8 mouse cellular contexts compared by ENCODE assay signal in genomic region chr11:75348890-75349261, GRCm38 (mm10). TPM values are rescaled to one million over a fixed set of nuclear protein-coding genes. Genes with fewer than 3 reads are reported as not detected.
DNase-seq lines count a peak whose midpoint lies in the region; ATAC-seq and TF ChIP-seq lines count a peak whose summit lies in the region.

No protein-coding gene starts in this region.

- H3K27me3 ChIP-seq in heart, adult 2 months (ENCODE audit: control insufficient read depth, insufficient read depth, low read length): no peaks in the 10 kb centered on the region
- H3K27me3 ChIP-seq in CH12.LX (replicated peaks): no peaks in the 10 kb centered on the region
- no peaks in the 10 kb centered on the region for H3K27me3 ChIP-seq in forebrain, embryonic 14.5 days (replicated peaks; ENCODE audit: control insufficient read depth, insufficient read depth, low read length)
- H3K27me3 ChIP-seq in liver, embryonic 14.5 days (ENCODE audit: control insufficient read depth, insufficient read depth, low read length): no peaks in the 10 kb centered on the region

- intact Hi-C loops in heart, adult 2 months (cut with DNase I): no loop called here
- intact Hi-C loops in heart, postnatal 14 days (cut with DNase I): no loop called here

- H3K79me2 ChIP-seq in heart, adult 2 months (replicated peaks; ENCODE audit: control insufficient read depth, insufficient read depth, low read length): no peaks in the 10 kb centered on the region; the same call in 1 of the 2 replicates
- H3K79me2 ChIP-seq in CH12.LX (replicated peaks; ENCODE audit: control insufficient read depth, extremely low read depth, insufficient read depth, poor library complexity, severe bottlenecking): peaks cover 51% of the 10 kb centered on the region

- peak overlapping the region; percentile 91 for H3K4me2 ChIP-seq in CH12.LX (ENCODE audit: insufficient read depth, low read depth, poor library complexity, severe bottlenecking)
- peak overlapping the region; percentile 88 for H3K4me2 ChIP-seq in forebrain, embryonic 14.5 days (ENCODE audit: low read length)
- H3K4me2 ChIP-seq in liver, embryonic 14.5 days (ENCODE audit: low read depth): peak overlapping the region; percentile 73

- H3K4me3 ChIP-seq in heart, adult 2 months: peak overlapping the region; percentile 90
- peak overlapping the region; percentile 74 to 89 (median 78) for H3K4me3 ChIP-seq in CH12.LX (replicated peaks in 1 of 3; ENCODE audit: low read depth in 2 of 3, low read length in 2 of 3, poor library complexity in 1 of 3)
- peak overlapping the region; percentile 63 for H3K4me3 ChIP-seq in forebrain, embryonic 14.5 days (ENCODE audit: low read depth, low read length)
- H3K4me3 ChIP-seq in liver, embryonic 14.5 days (ENCODE audit: insufficient read depth in 1 of 2, low read depth in 2 of 2, low read length in 2 of 2): peak overlapping the region; percentile 88 to 96

- H3K9me3 ChIP-seq in CH12.LX (replicated peaks; ENCODE audit: low read length): no peaks in the 10 kb centered on the region
- H3K9me3 ChIP-seq in forebrain, embryonic 14.5 days (replicated peaks; ENCODE audit: control insufficient read depth, low read length): no peaks in the 10 kb centered on the region
- H3K9me3 ChIP-seq in liver, embryonic 14.5 days (ENCODE audit: control insufficient read depth, low read length): no peaks in the 10 kb centered on the region

- peaks cover 2% of the 10 kb centered on the region for H3K4me1 ChIP-seq in heart, adult 2 months (ENCODE audit: control insufficient read depth, insufficient read depth, low read length)
- peaks cover 14 to 50% of the 10 kb centered on the region in 2 experiments for H3K4me1 ChIP-seq in CH12.LX (ENCODE audit: control insufficient read depth in 1 of 2, insufficient read depth in 2 of 2)
- H3K4me1 ChIP-seq in forebrain, embryonic 14.5 days (ENCODE audit: control insufficient read depth, insufficient read depth, low read length): peaks cover 7% of the 10 kb centered on the region
- H3K4me1 ChIP-seq in liver, embryonic 14.5 days (replicated peaks; ENCODE audit: control insufficient read depth in 2 of 2, insufficient read depth in 2 of 2, low read length in 1 of 2): peaks cover 20 to 21% of the 10 kb centered on the region in 2 experiments

- no peak for TF ChIP-seq CTCF in heart, adult 2 months (IDR thresholded peaks at IDR 0.05)
- no peak for TF ChIP-seq CTCF in CH12.LX (conservative IDR thresholded peaks at IDR 0.05 in 1 of 2, IDR thresholded peaks at IDR 0.05 in 1 of 2; ENCODE audit: low read depth in 2 of 2, low read length in 2 of 2)
- no peak for TF ChIP-seq CTCF in liver, embryonic 14.5 days (IDR thresholded peaks at IDR 0.05; ENCODE audit: low read depth)

- no peak for TF ChIP-seq EP300 in heart, adult 2 months (IDR thresholded peaks at IDR 0.05; ENCODE audit: insufficient read depth, low read depth, low read length)
- no peak for TF ChIP-seq EP300 in CH12.LX (IDR thresholded peaks at IDR 0.05; ENCODE audit: low read length)
- no peak for TF ChIP-seq EP300 in liver, embryonic 14.5 days (IDR thresholded peaks at IDR 0.05; ENCODE audit: low read depth)

- in situ Hi-C loops in CH12.LX (cut with MboI; ENCODE audit: low pct_ligation_motif_present, low pct_unique_long_range_greater_than_20kb, low sequenced_read_pairs): no loop called here

- DNase-seq in heart, adult 2 months: no peak
- no peak for DNase-seq in heart, postnatal 14 days
- DNase-seq in CH12.LX (ENCODE audit: extremely low read depth): no peak
- no peak for DNase-seq in forebrain, embryonic 14.5 days (ENCODE audit: low spot score)
- DNase-seq in liver, embryonic 14.5 days (ENCODE audit: low read depth in 3 of 3, low spot score in 3 of 3): no peak
- no peak for DNase-seq in yolk sac, embryonic 10.5 days (ENCODE audit: low spot score)
- DNase-seq in right cerebral cortex, postnatal 36 days (ENCODE audit: low spot score in 2 of 2): no peak
- DNase-seq in cerebellum, adult 9-11 months: no peak

- peak overlapping the region; percentile 89 for H3K27ac ChIP-seq in heart, adult 2 months
- H3K27ac ChIP-seq in CH12.LX (ENCODE audit: insufficient read depth, low read depth): peak overlapping the region; percentile 43; the same call in 1 of the 2 replicates
- H3K27ac ChIP-seq in forebrain, embryonic 14.5 days (ENCODE audit: low read depth, low read length): no peak overlapping the region
- H3K27ac ChIP-seq in liver, embryonic 14.5 days: peak overlapping the region; percentile 42

- dilution Hi-C loops in CH12.LX (cut with MboI; ENCODE audit: extremely low pct_ligation_motif_present, extremely low pct_unique_long_range_greater_than_20kb, low sequenced_read_pairs): no loop called here

- no peak for TF ChIP-seq RAD21 in CH12.LX (IDR thresholded peaks at IDR 0.05; ENCODE audit: low read depth, low read length)

- no peak for TF ChIP-seq POLR2A in heart, adult 2 months (IDR thresholded peaks at IDR 0.05; ENCODE audit: insufficient read depth, low read depth, low read length)
- no peak for TF ChIP-seq POLR2A in CH12.LX (IDR thresholded peaks at IDR 0.05; ENCODE audit: low read depth, low read length)

- ATAC-seq in forebrain, embryonic 14.5 days: no peak
- ATAC-seq in liver, embryonic 14.5 days (ENCODE audit: insufficient read depth): no peak

- H3K9ac ChIP-seq in heart, adult 2 months (ENCODE audit: low read depth, low read length): peak overlapping the region; percentile 63
- H3K9ac ChIP-seq in CH12.LX (ENCODE audit: insufficient read depth, low read depth): peak overlapping the region; percentile 84
- H3K9ac ChIP-seq in forebrain, embryonic 14.5 days (ENCODE audit: low read length): peak overlapping the region; percentile 80
- H3K9ac ChIP-seq in liver, embryonic 14.5 days (replicated peaks): peak overlapping the region; percentile 71

- WGBS in heart, adult 2 months: 49% methylated on average over 10 of the region's 10 CpGs
- 47% methylated on average over 10 of the region's 10 CpGs for WGBS in forebrain, embryonic 14.5 days
- 44% methylated on average over 10 of the region's 10 CpGs for WGBS in liver, embryonic 14.5 days (ENCODE audit: insufficient replicate concordance)

- H3K36me3 ChIP-seq in heart, adult 2 months (ENCODE audit: control insufficient read depth, insufficient read depth, low read length): no peaks in the 10 kb centered on the region
- peaks cover 7 to 22% of the 10 kb centered on the region in 2 experiments for H3K36me3 ChIP-seq in CH12.LX (replicated peaks in 1 of 2; ENCODE audit: control insufficient read depth in 1 of 2, insufficient read depth in 1 of 2, low read length in 1 of 2)
- H3K36me3 ChIP-seq in forebrain, embryonic 14.5 days (ENCODE audit: control insufficient read depth, insufficient read depth, low read length): no peaks in the 10 kb centered on the region
- H3K36me3 ChIP-seq in liver, embryonic 14.5 days (replicated peaks; ENCODE audit: control insufficient read depth, insufficient read depth, low read depth): no peaks in the 10 kb centered on the region; the same call in 1 of the 2 replicates

TF ChIP-seq in CH12.LX, 34 proteins besides CTCF, POLR2A, EP300 and RAD21:
- no peak for TF ChIP-seq HCFC1 (IDR thresholded peaks at IDR 0.05; ENCODE audit: low read depth, low read length)
- peak; percentile 67 for TF ChIP-seq CHD1 (IDR thresholded peaks at IDR 0.05; ENCODE audit: low read depth, low read length)

RNA-seq across cellular contexts. Expression of gene Smyd4, which starts 0.6 kb away (rescaled TPM):
- total RNA-seq in heart, adult 2 months (2021): 1 to 10 TPM; 5.7 to 6.4 TPM
- 3.2 and 3.9 TPM in 2 replicates for polyA plus RNA-seq in heart, adult 2 months (2012; rRNA removed)
- 1 to 10 TPM; 4.2 to 4.6 TPM for total RNA-seq in heart, postnatal 14 days (2021)
- total RNA-seq in CH12.LX (2012; rRNA removed) (11.5 and 13.9 TPM in 2 replicates), CH12.LX (2014; rRNA removed) (13.9 and 15.4 TPM in 2 replicates)
- 11.8 and 12.5 TPM in 2 replicates for polyA plus RNA-seq in CH12.LX (2012; ENCODE audit: insufficient read length, low read depth)
- polyA plus RNA-seq in forebrain, embryonic 14.5 days (2014; fragmentation: Nextera tagmentation; extraction: Ambion mirVana): 10.7 and 12.1 TPM in 2 replicates
- 1.8 and 2.2 TPM in 2 replicates for polyA plus RNA-seq in liver, embryonic 14.5 days (2012; rRNA removed)
- 2.7 and 3.1 TPM in 2 replicates for polyA plus RNA-seq in liver, embryonic 14.5 days (2014; fragmentation: Nextera tagmentation; extraction: Ambion mirVana)

RNA-seq across cellular contexts. Expression of gene Rpa1, which starts 0.8 kb away (rescaled TPM):
- total RNA-seq in heart, adult 2 months (2021): 10 to 100 TPM; 54.8 to 60.7 TPM
- 16.8 and 24.8 TPM in 2 replicates for polyA plus RNA-seq in heart, adult 2 months (2012; rRNA removed)
- total RNA-seq in heart, postnatal 14 days (2021): 10 to 100 TPM; 66.9 to 70.5 TPM
- total RNA-seq in CH12.LX (2012; rRNA removed) (287 and 354 TPM in 2 replicates), CH12.LX (2014; rRNA removed) (357 and 379 TPM in 2 replicates)
- polyA plus RNA-seq in CH12.LX (2012; ENCODE audit: insufficient read length, low read depth): 230 and 247 TPM in 2 replicates
- polyA plus RNA-seq in forebrain, embryonic 14.5 days (2014; fragmentation: Nextera tagmentation; extraction: Ambion mirVana): 64.5 and 74.2 TPM in 2 replicates
- polyA plus RNA-seq in liver, embryonic 14.5 days (2012; rRNA removed): 29.6 and 55.3 TPM in 2 replicates
- polyA plus RNA-seq in liver, embryonic 14.5 days (2014; fragmentation: Nextera tagmentation; extraction: Ambion mirVana): 93.2 and 102 TPM in 2 replicates
